Mouse (Mus musculus): ENCODE data around the gene Rhoa. TPM values are rescaled to one million over a fixed set of nuclear protein-coding genes. Genes with fewer than 3 reads are reported as not detected.

Rhoa gene
- polyA plus RNA-seq, 1 experiment from 2014 or later: 272 TPM

DNA sequence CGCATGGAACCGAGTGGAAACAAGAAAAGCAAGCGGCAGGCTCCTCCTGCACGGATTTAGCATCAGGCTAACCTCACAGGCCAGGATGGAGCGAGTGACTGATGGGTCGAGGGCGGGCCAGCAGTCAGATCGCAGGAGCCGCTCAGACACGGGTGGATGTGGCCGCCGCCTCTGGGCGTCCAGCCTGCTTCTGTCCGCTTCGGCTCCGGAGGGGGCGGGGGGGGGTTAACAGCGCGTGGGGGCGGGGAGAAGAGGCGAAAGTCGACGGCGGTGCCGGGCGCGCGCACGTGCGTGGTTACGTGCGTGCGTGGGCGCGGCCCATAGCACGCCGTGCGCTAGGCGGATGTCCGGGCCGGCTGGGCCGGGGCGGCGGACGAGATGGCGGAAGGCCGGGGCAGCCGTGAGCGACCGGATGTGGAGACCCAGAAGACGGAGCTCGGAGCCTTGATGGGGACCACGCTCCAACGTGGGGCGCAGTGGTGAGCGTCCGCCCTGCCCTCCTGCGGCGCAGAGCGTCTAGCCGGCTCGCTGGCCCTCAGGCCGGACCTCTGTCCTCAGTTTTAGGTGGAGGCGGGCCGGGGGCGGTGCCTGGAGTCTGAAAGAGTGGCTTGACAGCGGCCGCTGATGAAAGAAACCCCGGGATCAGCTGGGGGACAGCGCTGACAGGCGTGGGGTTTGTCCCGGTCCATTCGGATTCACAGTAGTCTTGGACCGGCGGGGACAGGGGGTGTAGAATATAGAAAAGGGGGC lies 41.8 kb downstream of the Rhoa start, which contains the start of gene Usp4:
Gene Usp4, plus strand, starts transcription at position 314 of the 750 bp plus-strand sequence.
- H3K4me3 ChIP-seq: peak within 1 kb of the TSS; percentile 92
- no peaks in the 10 kb centered on the region for H3K9me3 ChIP-seq (replicated peaks)
- H3K36me3 ChIP-seq: peaks cover 32% of the 10 kb centered on the region
- under 1% methylated on average over 75 of the region's 75 CpGs for WGBS
- peak within 1 kb of the TSS; percentile 95 for H3K27ac ChIP-seq (replicated peaks)
- no peaks in the 10 kb centered on the region for H3K27me3 ChIP-seq (ENCODE audit: low read depth, poor library complexity, severe bottlenecking)
- peak; percentile 90 for DNase-seq (ENCODE audit: low spot score)
- peaks cover 27% of the 10 kb centered on the region for H3K4me1 ChIP-seq

DNA sequence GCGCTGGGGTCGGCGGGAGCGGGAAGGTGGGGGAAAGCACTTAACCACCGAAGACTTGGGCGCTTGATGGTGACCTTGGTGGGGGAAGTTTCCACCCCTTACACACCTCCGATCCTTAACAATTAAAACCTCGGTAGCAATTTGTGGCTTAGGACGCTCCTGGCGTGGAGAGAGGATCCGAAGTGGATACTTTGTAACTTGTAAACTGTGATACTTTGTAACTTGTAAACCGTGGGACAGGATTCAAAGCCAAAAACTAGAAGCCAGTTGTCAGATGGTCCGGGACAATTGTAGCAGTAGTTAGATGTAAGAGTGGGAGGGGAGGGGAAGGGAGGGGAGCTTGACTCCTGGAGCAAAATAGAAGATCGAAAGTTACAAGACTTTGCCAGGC lies 42.4 kb downstream of the Rhoa start:
- H3K27ac ChIP-seq (replicated peaks): peak overlapping the region; percentile 95
- H3K9me3 ChIP-seq (replicated peaks): no peaks in the 10 kb centered on the region
- H3K4me1 ChIP-seq: peaks cover 27% of the 10 kb centered on the region
- H3K4me3 ChIP-seq: peak overlapping the region; percentile 92
- WGBS: 11% methylated on average over 14 of the region's 14 CpGs
- H3K36me3 ChIP-seq: peaks cover 38% of the 10 kb centered on the region
- DNase-seq (ENCODE audit: low spot score): no peak
- no peaks in the 10 kb centered on the region for H3K27me3 ChIP-seq (ENCODE audit: low read depth, poor library complexity, severe bottlenecking)

DNA sequence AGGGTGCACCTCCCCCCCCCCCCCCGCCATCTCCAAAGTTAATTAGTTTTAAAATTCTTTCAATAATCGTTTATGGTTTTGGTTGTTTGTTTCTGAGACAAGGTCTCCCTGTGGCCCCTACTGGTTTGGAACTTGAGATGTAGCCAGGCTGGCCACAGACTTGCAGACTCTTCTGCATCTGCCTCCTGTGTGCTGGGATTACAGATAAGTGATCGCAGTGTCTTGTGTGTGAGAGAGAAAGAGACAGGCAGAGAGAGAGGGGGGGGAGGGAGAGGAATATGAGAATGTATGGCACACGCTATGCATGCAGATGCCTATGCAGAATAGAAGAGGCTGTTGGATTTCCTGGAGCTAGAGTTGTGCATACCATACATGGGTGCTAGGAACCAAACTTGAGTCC lies 43.8 kb downstream of the Rhoa start:
- 94% methylated on average over 4 of the region's 4 CpGs for WGBS
- Histone ChIP-seq H3K27ac (replicated peaks) (no peak overlapping the region), H3K4me1 (peaks cover 27% of the 10 kb centered on the region), H3K9me3 (replicated peaks) (no peaks in the 10 kb centered on the region), H3K4me3 (no peak overlapping the region), H3K27me3 (ENCODE audit: low read depth, poor library complexity, severe bottlenecking) (no peaks in the 10 kb centered on the region), H3K36me3 (peaks cover 52% of the 10 kb centered on the region)
- DNase-seq (ENCODE audit: low spot score): no peak

GRCm38 (mm10) chr9:108378234-108378633 lies 72.3 kb downstream of the Rhoa start:
- peaks cover 98% of the 10 kb centered on the region for H3K36me3 ChIP-seq
- no peaks in the 10 kb centered on the region for H3K9me3 ChIP-seq (replicated peaks)
- H3K4me3 ChIP-seq: no peak overlapping the region
- no peak for DNase-seq (ENCODE audit: low spot score)
- no peaks in the 10 kb centered on the region for H3K4me1 ChIP-seq
- H3K27me3 ChIP-seq (ENCODE audit: low read depth, poor library complexity, severe bottlenecking): no peaks in the 10 kb centered on the region
- no peak overlapping the region for H3K27ac ChIP-seq (replicated peaks)
- WGBS: 91% methylated on average over 9 of the region's 9 CpGs

DNA sequence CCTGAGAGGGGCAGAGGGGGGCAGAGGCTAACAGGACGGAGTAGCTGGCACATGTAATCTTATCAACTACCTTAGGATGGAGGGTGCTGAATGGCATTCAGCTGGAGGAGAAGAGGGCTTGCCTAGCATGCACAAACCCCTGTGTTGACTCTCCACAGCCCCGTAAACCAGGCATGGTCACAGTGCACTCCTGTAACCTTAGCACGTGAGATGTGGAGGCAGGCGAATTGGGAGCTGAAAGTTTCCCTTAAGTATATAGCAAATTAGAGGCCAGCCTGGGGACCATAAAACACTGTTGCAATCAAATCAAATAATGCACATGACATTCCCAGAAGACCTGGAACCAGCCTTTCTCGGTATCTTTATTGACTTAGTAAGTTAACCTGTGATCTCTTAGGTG lies 72.8 kb downstream of the Rhoa start:
- peaks cover 98% of the 10 kb centered on the region for H3K36me3 ChIP-seq
- H3K9me3 ChIP-seq (replicated peaks): no peaks in the 10 kb centered on the region
- WGBS: 90% methylated on average over 5 of the region's 5 CpGs
- no peaks in the 10 kb centered on the region for H3K27me3 ChIP-seq (ENCODE audit: low read depth, poor library complexity, severe bottlenecking)
- H3K4me3 ChIP-seq: no peak overlapping the region
- no peak overlapping the region for H3K27ac ChIP-seq (replicated peaks)
- no peaks in the 10 kb centered on the region for H3K4me1 ChIP-seq
- no peak for DNase-seq (ENCODE audit: low spot score)

GRCm38 (mm10) chr9:108379294-108379693 lies 73.4 kb downstream of the Rhoa start:
- Histone ChIP-seq H3K36me3 (peaks cover 98% of the 10 kb centered on the region), H3K4me3 (no peak overlapping the region)
- 92% methylated on average over 4 of the region's 4 CpGs for WGBS

DNA sequence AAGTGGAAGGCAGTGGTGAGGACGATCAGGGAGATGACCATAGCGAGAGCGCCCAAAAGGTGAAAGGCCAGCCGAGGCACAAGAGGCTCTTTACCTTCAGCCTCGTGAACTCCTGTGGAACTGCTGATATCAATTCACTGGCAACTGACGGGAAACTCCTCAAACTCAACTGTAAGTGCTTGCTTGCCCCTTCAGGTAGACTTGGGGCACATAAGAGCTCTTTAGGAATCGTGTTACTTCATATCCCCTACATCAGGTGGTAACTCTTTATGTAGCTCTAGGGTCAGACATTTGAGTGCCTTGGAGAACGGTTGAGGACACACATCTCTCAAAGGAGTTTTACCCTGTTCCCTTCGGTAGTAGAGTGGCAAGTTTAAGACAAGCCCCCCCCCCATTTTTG lies 75.5 kb downstream of the Rhoa start:
- H3K9me3 ChIP-seq (replicated peaks): no peaks in the 10 kb centered on the region
- 93% methylated on average over 9 of the region's 9 CpGs for WGBS
- no peak for DNase-seq (ENCODE audit: low spot score)
- H3K36me3 ChIP-seq: peaks cover 98% of the 10 kb centered on the region
- no peaks in the 10 kb centered on the region for H3K4me1 ChIP-seq
- no peaks in the 10 kb centered on the region for H3K27me3 ChIP-seq (ENCODE audit: low read depth, poor library complexity, severe bottlenecking)
- H3K27ac ChIP-seq (replicated peaks): no peak overlapping the region
- no peak overlapping the region for H3K4me3 ChIP-seq

More at GRCm38 (mm10) chr9:108379294-108379693, 73.4 kb downstream of the Rhoa start:
- no peaks in the 10 kb centered on the region for H3K4me1 ChIP-seq
- DNase-seq (ENCODE audit: low spot score): no peak
- H3K27ac ChIP-seq (replicated peaks): no peak overlapping the region
- no peaks in the 10 kb centered on the region for H3K9me3 ChIP-seq (replicated peaks)
- H3K27me3 ChIP-seq (ENCODE audit: low read depth, poor library complexity, severe bottlenecking): no peaks in the 10 kb centered on the region

- Histone ChIP-seq H3K4me1 (no peaks in the 10 kb centered on the region), H3K4me3 (no peak overlapping the region), H3K27me3 (ENCODE audit: low read depth, poor library complexity, severe bottlenecking) (no peaks in the 10 kb centered on the region), H3K9me3 (replicated peaks) (no peaks in the 10 kb centered on the region), H3K36me3 (peaks cover 97% of the 10 kb centered on the region), H3K27ac (replicated peaks) (no peak overlapping the region)
- DNase-seq (ENCODE audit: low spot score): no peak
- WGBS: 82% methylated on average over 7 of the region's 7 CpGs
Observed at GRCm38 (mm10) chr9:108385006-108385405, 79.1 kb downstream of the Rhoa start.

GRCm38 (mm10) chr9:108386816-108387215 lies 80.9 kb downstream of the Rhoa start:
- Histone ChIP-seq H3K27me3 (ENCODE audit: low read depth, poor library complexity, severe bottlenecking) (no peaks in the 10 kb centered on the region), H3K4me3 (no peak overlapping the region), H3K4me1 (peaks cover 3% of the 10 kb centered on the region; the same call in 1 of the 2 replicates), H3K27ac (replicated peaks) (no peak overlapping the region), H3K9me3 (replicated peaks) (no peaks in the 10 kb centered on the region), H3K36me3 (peaks cover 97% of the 10 kb centered on the region)
- 92% methylated on average over 4 of the region's 4 CpGs for WGBS
- no peak for DNase-seq (ENCODE audit: low spot score)

Other genes with a start within 250 kb of the Rhoa start
- gene Mst1, start 225.7 kb upstream of the Rhoa start, polyA plus RNA-seq (2016; fragmentation: Nextera tagmentation; extraction: Ambion mirVana): 0.78 and 0.87 TPM in 2 replicates
- gene Rnf123, start 222.8 kb upstream of the Rhoa start, polyA plus RNA-seq (2016; fragmentation: Nextera tagmentation; extraction: Ambion mirVana): 32.2 and 39.6 TPM in 2 replicates
- 71.2 and 80.2 TPM in 2 replicates for gene Apeh, start 211.5 kb upstream of the Rhoa start, polyA plus RNA-seq (2016; fragmentation: Nextera tagmentation; extraction: Ambion mirVana)
- gene Bsn, start 115.7 kb upstream of the Rhoa start, polyA plus RNA-seq (2016; fragmentation: Nextera tagmentation; extraction: Ambion mirVana): 1.1 and 1.7 TPM in 2 replicates
- gene Dag1, start 42.2 kb upstream of the Rhoa start, polyA plus RNA-seq (2016; fragmentation: Nextera tagmentation; extraction: Ambion mirVana): 71.1 and 77.0 TPM in 2 replicates
- gene Nicn1, start 15.7 kb upstream of the Rhoa start, polyA plus RNA-seq (2016; fragmentation: Nextera tagmentation; extraction: Ambion mirVana): 44.4 and 57.3 TPM in 2 replicates
- 37.9 and 39.2 TPM in 2 replicates for gene Amt, start 9.3 kb upstream of the Rhoa start, polyA plus RNA-seq (2016; fragmentation: Nextera tagmentation; extraction: Ambion mirVana)
- gene Tcta, start within 50 bp of the Rhoa start, polyA plus RNA-seq (2016; fragmentation: Nextera tagmentation; extraction: Ambion mirVana): 17.8 and 26.2 TPM in 2 replicates
- 767 and 792 TPM in 2 replicates for gene Gpx1, start 32.8 kb downstream of the Rhoa start, polyA plus RNA-seq (2016; fragmentation: Nextera tagmentation; extraction: Ambion mirVana)
- gene Usp4, start 41.7 kb downstream of the Rhoa start, polyA plus RNA-seq (2016; fragmentation: Nextera tagmentation; extraction: Ambion mirVana): 119 and 140 TPM in 2 replicates
- gene 1700102P08Rik, start 86.7 kb downstream of the Rhoa start, polyA plus RNA-seq (2016; fragmentation: Nextera tagmentation; extraction: Ambion mirVana): 1.1 and 1.2 TPM in 2 replicates
- 0.81 and 1.1 TPM in 2 replicates for gene Ccdc36, start 122.4 kb downstream of the Rhoa start, polyA plus RNA-seq (2016; fragmentation: Nextera tagmentation; extraction: Ambion mirVana)
- not detected in 2 replicates for gene BC048562, start 130.4 kb downstream of the Rhoa start, polyA plus RNA-seq (2016; fragmentation: Nextera tagmentation; extraction: Ambion mirVana)
- gene Ccdc71, start 154.4 kb downstream of the Rhoa start, polyA plus RNA-seq (2016; fragmentation: Nextera tagmentation; extraction: Ambion mirVana): 58.2 and 59.4 TPM in 2 replicates
- 43.1 and 52.1 TPM in 2 replicates for gene Klhdc8b, start 155.5 kb downstream of the Rhoa start, polyA plus RNA-seq (2016; fragmentation: Nextera tagmentation; extraction: Ambion mirVana)
- gene Lamb2, start 173.6 kb downstream of the Rhoa start, polyA plus RNA-seq (2016; fragmentation: Nextera tagmentation; extraction: Ambion mirVana): 42.7 and 46.2 TPM in 2 replicates
- 79.4 and 91.6 TPM in 2 replicates for gene Usp19, start 184.5 kb downstream of the Rhoa start, polyA plus RNA-seq (2016; fragmentation: Nextera tagmentation; extraction: Ambion mirVana)
- 112 and 115 TPM in 2 replicates for gene Qars, start 201.6 kb downstream of the Rhoa start, polyA plus RNA-seq (2016; fragmentation: Nextera tagmentation; extraction: Ambion mirVana)
- 150 and 171 TPM in 2 replicates for gene Qrich1, start 210.7 kb downstream of the Rhoa start, polyA plus RNA-seq (2016; fragmentation: Nextera tagmentation; extraction: Ambion mirVana)

Measured in midbrain, embryonic 10.5 days (tissue).